Comparison of ENCODE assay signal across 8 mouse cellular contexts in the genomic region with DNA sequence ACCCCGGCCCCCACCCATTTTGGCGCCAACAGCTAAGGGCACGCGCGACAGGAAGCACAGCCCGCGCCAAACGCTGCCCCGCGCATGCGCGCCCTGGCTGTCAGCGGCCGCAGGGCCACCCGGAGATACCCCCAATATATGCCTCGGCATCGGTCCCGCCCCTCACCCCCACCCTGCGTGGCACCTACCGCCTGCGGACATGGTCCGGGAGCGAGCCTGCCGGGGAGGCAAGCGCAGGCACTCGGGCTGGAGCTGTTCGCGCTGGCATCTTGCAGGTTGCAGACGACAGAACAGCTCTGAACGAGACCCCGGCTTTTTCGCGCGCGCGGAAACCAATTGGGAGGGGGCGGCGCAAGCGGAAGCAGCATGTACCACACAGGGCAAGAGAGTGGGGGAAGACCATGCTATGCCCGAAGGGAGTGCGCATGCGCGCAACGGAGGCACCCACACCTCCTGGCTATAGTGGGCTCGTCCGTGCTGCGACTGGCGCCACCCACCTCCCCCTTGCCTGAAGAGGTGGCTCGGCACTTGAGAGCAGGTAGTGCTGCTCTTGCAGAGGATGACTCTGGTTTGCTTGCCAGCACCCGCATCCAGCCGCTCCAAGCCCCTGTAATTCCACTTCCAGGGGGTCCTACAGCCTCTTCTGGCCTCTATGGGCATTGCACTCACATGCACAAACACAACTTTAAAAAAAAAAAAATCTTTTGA. TPM values are rescaled to one million over a fixed set of nuclear protein-coding genes. Genes with fewer than 3 reads are reported as not detected.
DNase-seq lines count a peak whose midpoint lies in the region; ATAC-seq and TF ChIP-seq lines count a peak whose summit lies in the region.

No protein-coding gene starts in this region.

- H3K9me3 ChIP-seq in hindbrain, embryonic 10.5 days, result no peaks in the 10 kb centered on the region
- no peaks in the 10 kb centered on the region for H3K9me3 ChIP-seq in lung, postnatal 0 days (ENCODE audit: low read length)

- H3K4me3 ChIP-seq in hindbrain, embryonic 10.5 days, result peak overlapping the region; percentile 84
- peak overlapping the region; percentile 80 for H3K4me3 ChIP-seq in lung, postnatal 0 days (ENCODE audit: low read depth, low read length)

- peak overlapping the region; percentile 68 for H3K9ac ChIP-seq in lung, postnatal 0 days (replicated peaks; ENCODE audit: low read depth)

- H3K4me1 ChIP-seq in hindbrain, embryonic 10.5 days (replicated peaks), result peaks cover 24% of the 10 kb centered on the region
- H3K4me1 ChIP-seq in lung, postnatal 0 days (ENCODE audit: insufficient read depth, low read depth, low read length), result peaks cover 3% of the 10 kb centered on the region; the same call in 1 of the 2 replicates

- under 1% methylated on average over 51 of the region's 51 CpGs for WGBS in hindbrain, embryonic 10.5 days
- WGBS in lung, postnatal 0 days, result under 1% methylated on average over 50 of the region's 51 CpGs

- peak overlapping the region; percentile 90 for H3K27ac ChIP-seq in hindbrain, embryonic 10.5 days
- peak overlapping the region; percentile 84 for H3K27ac ChIP-seq in lung, postnatal 0 days (ENCODE audit: low read length)

- TF ChIP-seq CTCF in lung, postnatal 0 days (IDR thresholded peaks at IDR 0.05), result peak; percentile 38

- no peak for TF ChIP-seq EP300 in lung, postnatal 0 days (IDR thresholded peaks at IDR 0.05)

- peak; percentile 96 for ATAC-seq in lung, postnatal 0 days

- peak; percentile 93 for DNase-seq in MEL-GATA-1-ER (ENCODE audit: extremely low read depth, low read depth)
- DNase-seq in cerebellum, adult 8-10 months, result peak; percentile 97
- DNase-seq in forelimb bud, embryonic 11.5 days (ENCODE audit: low read depth, low spot score), result peak; percentile 99
- DNase-seq in hindbrain, embryonic 10.5 days (ENCODE audit: low spot score), result peak; percentile 98
- peak; percentile 98 for DNase-seq in layer of hippocampus, adult 9-11 months
- DNase-seq in lung, postnatal 0 days (ENCODE audit: low spot score), result peak; percentile 98
- DNase-seq in ovary, postnatal 14 days (ENCODE audit: low spot score), result peak; percentile 90
- DNase-seq in thymus, postnatal 14 days, result peak; percentile 98

- H3K27me3 ChIP-seq in hindbrain, embryonic 10.5 days (ENCODE audit: insufficient read depth, poor library complexity, severe bottlenecking), result no peaks in the 10 kb centered on the region
- no peaks in the 10 kb centered on the region for H3K27me3 ChIP-seq in lung, postnatal 0 days (replicated peaks; ENCODE audit: insufficient read depth, low read length)

- peaks cover 20% of the 10 kb centered on the region for H3K36me3 ChIP-seq in hindbrain, embryonic 10.5 days
- H3K36me3 ChIP-seq in lung, postnatal 0 days (ENCODE audit: insufficient read depth, low read length), result no peaks in the 10 kb centered on the region

- peak overlapping the region; percentile 91 for H3K4me2 ChIP-seq in lung, postnatal 0 days (replicated peaks; ENCODE audit: low read depth, low read length)

RNA-seq across cellular contexts. Expression of a gene that starts 7.0 kb away (rescaled TPM):
- polyA plus RNA-seq in hindbrain, embryonic 10.5 days (2016; fragmentation: Nextera tagmentation; extraction: Ambion mirVana), result 104 and 150 TPM in 2 replicates
- polyA plus RNA-seq in lung, postnatal 0 days (2015; fragmentation: Nextera tagmentation; extraction: Ambion mirVana), result 14.5 and 15.5 TPM in 2 replicates

RNA-seq across cellular contexts. Expression of a gene that starts 23.9 kb away (rescaled TPM):
- 24.2 and 25.2 TPM in 2 replicates for polyA plus RNA-seq in hindbrain, embryonic 10.5 days (2016; fragmentation: Nextera tagmentation; extraction: Ambion mirVana)
- polyA plus RNA-seq in lung, postnatal 0 days (2015; fragmentation: Nextera tagmentation; extraction: Ambion mirVana), result 60.8 and 62.3 TPM in 2 replicates

RNA-seq across cellular contexts. Expression of a gene that starts 49.9 kb away (rescaled TPM):
- polyA plus RNA-seq in hindbrain, embryonic 10.5 days (2016; fragmentation: Nextera tagmentation; extraction: Ambion mirVana), result 136 and 150 TPM in 2 replicates
- 112 and 125 TPM in 2 replicates for polyA plus RNA-seq in lung, postnatal 0 days (2015; fragmentation: Nextera tagmentation; extraction: Ambion mirVana)

RNA-seq across cellular contexts. Expression of a gene that starts 54.3 kb away (rescaled TPM):
- polyA plus RNA-seq in hindbrain, embryonic 10.5 days (2016; fragmentation: Nextera tagmentation; extraction: Ambion mirVana), result 406 and 412 TPM in 2 replicates
- polyA plus RNA-seq in lung, postnatal 0 days (2015; fragmentation: Nextera tagmentation; extraction: Ambion mirVana), result 174 and 177 TPM in 2 replicates

Comparison
In these comparisons a context has a peak if more than half of its experiments do, and no peak if none do; other contexts are left out.
1. Peak in every context shown above with its lines: DNase-seq, ATAC-seq, H3K4me3 ChIP-seq and H3K27ac ChIP-seq.